Mouse (Mus musculus) adrenal gland, postnatal 14 days (tissue): ENCODE results near the gene Vbp1. TPM values are rescaled to one million over a fixed set of nuclear protein-coding genes. Genes with fewer than 3 reads are reported as not detected.

Experiments
- DNase-seq: peaks from one replicate; pipeline ENCODE4 v3.0.0; 2021; ENCODE audit warnings: mixed read lengths
- long read RNA-seq, 2 experiments: library from polyadenylated mRNA; stranded (forward); transcript quantifications; one replicate each; pipeline ENCODE4 v2.0.0; 2021
- total RNA-seq: library from RNA; stranded (reverse); gene quantifications from 2 replicates; pipeline ENCODE4 v1.2.3, GENCODE M21; 2021

Gene Vbp1
- total RNA-seq: 37.6 and 43.7 TPM in 2 replicates
- long read RNA-seq, experiment 1, transcript Vbp1-201 (6 exons, 1,595 nt): major isoform, 87 of 94 reads
- long read RNA-seq, experiment 1, partial matches to known transcripts: 4 of 94 reads
- long read RNA-seq, experiment 1, other reads (novel, unspliced or antisense): 3 of 94 reads
- long read RNA-seq, experiment 2, transcript Vbp1-201 (6 exons, 1,595 nt): major isoform, 43 of 46 reads
- long read RNA-seq, experiment 2, partial matches to known transcripts: 1 of 46 reads
- long read RNA-seq, experiment 2, other reads (novel, unspliced or antisense): 2 of 46 reads

- peak; percentile 89 for DNase-seq
Observed at GRCm38 (mm10) chrX:75514179-75514972, at the start of gene Vbp1. TSS of gene Vbp1 (plus strand) at chrX:75514299.

- DNase-seq: peak; percentile 79
Observed at GRCm38 (mm10) chrX:75475182-75475644, 38.9 kb upstream of the Vbp1 start.

- no peak for DNase-seq
Observed at GRCm38 (mm10) chrX:75489886-75490285, 24.2 kb upstream of the Vbp1 start.

GRCm38 (mm10) chrX:75513787-75514178, 316 bp upstream of the Vbp1 start:
- DNase-seq: no peak

GRCm38 (mm10) chrX:75577582-75578324, 63.7 kb downstream of the Vbp1 start, which contains the start of gene Rab39b:
TSS of gene Rab39b (minus strand) at chrX:75578231.
- DNase-seq: peak; percentile 8

GRCm38 (mm10) chrX:75578539-75578938, 64.4 kb downstream of the Vbp1 start:
- no peak for DNase-seq

Other genes starting within 250 kb of the Vbp1 start
- 88.6 and 93.1 TPM in 2 replicates for gene Fundc2, start 131.9 kb upstream of the Vbp1 start, total RNA-seq
- gene F8, start 131.7 kb upstream of the Vbp1 start, total RNA-seq: 6.9 and 10.4 TPM in 2 replicates
- gene Cmc4, start 97.7 kb upstream of the Vbp1 start, total RNA-seq: 9.1 and 11.4 TPM in 2 replicates
- 8.1 and 11.8 TPM in 2 replicates for gene Mtcp1, start 97.7 kb upstream of the Vbp1 start, total RNA-seq
- 26.8 and 27.6 TPM in 2 replicates for gene Brcc3, start 97.7 kb upstream of the Vbp1 start, total RNA-seq
- gene Rab39b, start 63.9 kb downstream of the Vbp1 start, total RNA-seq: 1.5 and 1.6 TPM in 2 replicates